Mouse (Mus musculus) bone marrow macrophage, adult 2 months (primary cell): Measurements from ENCODE around the gene Myo3b. TPM values are rescaled to one million over a fixed set of nuclear protein-coding genes. Genes with fewer than 3 reads are reported as not detected.

Experiments
- H3K27ac ChIP-seq: 2 replicates; pipeline ENCODE4 v1.5.1; 2012; ENCODE audit warnings: low read depth, low read length; ENCODE audit not compliant: insufficient read depth
- H3K4me1 ChIP-seq: 2 replicates; pipeline ENCODE4 v1.6.1; 2012; ENCODE audit warnings: low read length; ENCODE audit not compliant: control insufficient read depth, insufficient read depth
- H3K4me3 ChIP-seq: 2 replicates; pipeline ENCODE4 v1.5.1; 2012; ENCODE audit warnings: mild to moderate bottlenecking, low read length, moderate library complexity; ENCODE audit not compliant: insufficient read depth
- CTCF ChIP-seq: IDR thresholded peaks from 2 replicates; pipeline ENCODE4 v1.5.1; 2012; ENCODE audit warnings: low read depth, mild to moderate bottlenecking, low read length, moderate library complexity
- POLR2A ChIP-seq: IDR thresholded peaks from 2 replicates; pipeline ENCODE4 v1.6.1; 2012; ENCODE audit warnings: mild to moderate bottlenecking, low read depth, low read length, borderline replicate concordance
- polyA plus RNA-seq: library from polyadenylated mRNA; stranded (reverse); fragments of >200 nt; gene quantifications from 2 replicates; pipeline ENCODE4 v1.2.4, GENCODE M21; 2012; ENCODE audit not compliant: missing spikeins, insufficient read depth, insufficient read length

Gene Myo3b
- polyA plus RNA-seq, 1 experiment, result not detected

DNA sequence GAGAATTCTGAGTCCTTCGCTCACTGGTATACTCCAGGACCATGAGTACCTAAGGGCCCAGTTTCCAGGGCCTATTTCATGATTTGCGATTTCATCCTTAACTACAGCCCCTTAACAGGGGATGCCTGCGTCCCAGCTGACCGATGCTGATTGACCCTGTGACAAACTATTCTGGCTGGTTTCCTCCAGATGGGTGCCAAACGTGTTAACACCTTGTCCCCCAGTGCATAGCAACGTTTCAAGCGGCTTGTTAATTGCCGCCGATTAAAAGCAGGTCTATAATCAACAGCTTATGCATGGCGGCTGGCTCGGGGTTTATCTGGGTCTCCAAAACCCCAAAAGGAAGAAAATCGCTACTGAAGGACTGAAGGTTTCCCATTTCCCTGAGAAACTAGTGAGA, 417.3 kb downstream of the Myo3b start:
- Histone ChIP-seq H3K4me3 (no peak overlapping the region), H3K4me1 (no peaks in the 10 kb centered on the region), H3K27ac (no peak overlapping the region)
- no peak for TF ChIP-seq POLR2A
- TF ChIP-seq CTCF, result no peak

DNA sequence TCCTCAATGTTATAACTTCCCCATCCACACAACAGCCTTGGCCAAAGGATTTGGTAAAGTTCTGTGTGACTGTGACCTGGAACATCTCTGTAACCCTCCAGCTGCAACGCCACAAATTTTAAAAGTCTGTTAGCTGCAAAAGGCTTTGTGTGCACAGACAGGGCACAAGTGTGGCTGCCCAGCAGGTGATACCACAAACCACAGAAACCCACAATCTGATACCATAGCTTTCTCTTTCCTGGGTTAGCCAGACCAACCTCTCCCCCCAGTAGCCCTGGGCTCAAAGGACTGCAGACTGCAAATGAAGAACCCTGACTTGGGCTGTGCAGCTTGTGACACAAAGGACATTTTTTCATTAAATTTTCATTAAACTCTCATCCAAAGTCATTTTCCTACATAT, 424.7 kb downstream of the Myo3b start:
- Histone ChIP-seq H3K27ac (no peak overlapping the region), H3K4me1 (no peaks in the 10 kb centered on the region), H3K4me3 (no peak overlapping the region)
- no peak for TF ChIP-seq POLR2A
- no peak for TF ChIP-seq CTCF

DNA sequence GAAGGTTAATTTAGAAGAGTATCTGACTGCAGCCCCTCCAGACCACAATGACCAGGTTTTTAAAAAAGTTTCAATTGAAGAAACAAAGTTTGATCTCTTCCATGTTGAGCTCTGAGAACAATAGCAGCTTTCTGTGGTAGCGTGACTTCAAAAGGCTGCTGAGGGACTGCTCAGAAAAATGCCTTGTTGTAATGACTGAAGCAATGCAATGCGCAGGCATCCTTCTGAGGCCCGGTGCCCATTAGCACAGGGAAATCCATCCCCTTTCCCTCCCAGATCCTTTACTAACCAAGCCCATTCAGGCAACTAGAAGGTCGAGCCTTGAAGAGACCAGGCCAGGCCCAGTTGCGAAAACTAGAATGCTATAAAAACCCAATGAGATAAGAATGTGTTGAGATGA, 432.2 kb downstream of the Myo3b start:
- H3K4me3 ChIP-seq, result no peak overlapping the region
- H3K4me1 ChIP-seq, result no peaks in the 10 kb centered on the region
- no peak overlapping the region for H3K27ac ChIP-seq
- TF ChIP-seq POLR2A (no peak), CTCF (no peak)

DNA sequence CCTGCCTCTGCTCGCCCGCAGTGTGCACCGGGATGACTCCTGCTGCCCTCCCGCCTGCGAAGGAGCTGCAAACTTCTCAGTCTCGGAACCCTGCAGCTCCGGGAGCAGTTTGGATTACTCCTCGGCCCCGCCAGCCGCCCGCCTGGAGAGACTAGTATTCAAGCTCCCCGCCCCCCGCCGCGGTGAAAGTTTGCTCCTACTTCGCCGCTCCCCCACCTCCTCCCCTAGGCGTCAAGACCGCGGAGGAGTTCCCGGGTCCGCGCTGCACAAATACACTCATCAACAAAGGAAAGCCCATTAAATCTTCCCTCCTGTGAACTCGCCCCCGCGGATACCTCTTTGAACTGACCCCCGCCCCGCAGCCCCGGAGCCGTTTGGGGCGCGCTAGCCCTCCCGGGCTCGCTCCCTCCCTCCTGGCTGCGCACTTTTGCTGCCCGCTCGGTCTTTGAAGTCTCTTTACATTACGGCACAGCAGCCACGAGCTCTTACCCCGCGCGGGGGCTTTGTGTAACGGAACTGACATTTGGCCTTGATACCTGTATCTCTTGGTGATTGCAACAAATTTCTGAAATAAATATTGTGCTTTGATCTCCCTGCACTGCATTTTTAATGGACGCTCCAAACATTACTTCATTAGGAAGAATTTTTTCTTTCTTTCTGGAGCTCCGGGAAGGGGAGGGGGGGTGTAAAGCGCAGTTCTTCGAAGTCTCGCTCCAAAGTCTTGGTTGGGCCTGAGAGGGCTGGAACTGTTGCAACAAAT, 433.1 kb downstream of the Myo3b start:
- Histone ChIP-seq H3K27ac (no peak overlapping the region), H3K4me1 (no peaks in the 10 kb centered on the region), H3K4me3 (no peak overlapping the region)
- TF ChIP-seq POLR2A (no peak), CTCF (no peak)

Other genes with a start within 250 kb of the Myo3b start
- gene Ccdc173, start 249.6 kb upstream of the Myo3b start, polyA plus RNA-seq, result 3.7 and 4.5 TPM in 2 replicates
- gene Phospho2, start 249.5 kb upstream of the Myo3b start, polyA plus RNA-seq, result 16.7 and 17.1 TPM in 2 replicates
- 0.23 and 0.39 TPM in 2 replicates for gene Klhl23, start 217.2 kb upstream of the Myo3b start, polyA plus RNA-seq
- 211 and 236 TPM in 2 replicates for gene Ssb, start 177.6 kb upstream of the Myo3b start, polyA plus RNA-seq
- 19.4 and 20.0 TPM in 2 replicates for gene Mettl5, start 153.5 kb upstream of the Myo3b start, polyA plus RNA-seq
- gene Ubr3, start 141.9 kb upstream of the Myo3b start, polyA plus RNA-seq, result 38.7 and 40.5 TPM in 2 replicates